Mouse (Mus musculus) kidney, adult 9 months (tissue): ENCODE results near the gene Atp10a.

ENCODE experiments used
- DNase-seq: peaks from one replicate; pipeline ENCODE4 v3.0.0; 2022

Atp10a gene

DNA sequence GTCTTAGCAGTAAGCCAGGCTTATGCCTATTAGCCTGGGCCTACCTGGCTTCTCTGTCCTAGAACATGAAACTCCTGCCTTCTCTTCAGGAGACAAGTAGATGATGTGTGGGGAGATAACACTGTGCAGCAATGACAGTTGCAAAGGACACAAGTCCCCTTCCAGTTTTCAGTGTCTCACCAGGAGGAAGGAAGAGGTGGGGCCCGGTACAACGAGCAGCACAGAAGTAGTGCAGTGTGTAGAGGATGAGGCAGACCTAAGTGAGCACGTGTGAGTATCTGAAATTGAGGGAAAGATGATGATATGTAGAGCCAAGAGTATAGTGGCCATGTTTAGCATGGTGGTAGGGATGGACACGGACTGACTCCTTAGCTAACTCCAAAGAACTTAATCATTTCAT is 86.0 kb downstream of the Atp10a start:
- DNase-seq: no peak

DNA sequence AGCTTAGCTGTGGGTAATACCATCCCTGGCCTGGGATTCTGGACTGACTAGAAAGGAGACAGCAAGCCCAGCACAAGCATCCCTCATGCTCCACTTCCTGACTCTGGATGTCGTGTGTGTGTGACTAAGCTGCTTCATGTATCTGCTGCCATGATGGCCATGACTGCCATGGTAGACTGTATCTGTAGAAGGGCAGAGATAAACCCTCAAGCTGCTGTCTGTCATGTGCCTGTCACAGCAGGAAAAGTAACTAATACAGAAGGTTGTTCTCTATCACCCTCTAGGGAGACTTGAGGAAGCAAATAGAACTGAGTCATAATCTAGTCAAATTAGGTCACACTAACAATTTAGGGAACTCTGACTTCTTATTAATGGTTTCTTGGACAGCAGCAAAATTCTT is 86.7 kb downstream of the Atp10a start:
- no peak for DNase-seq

DNA sequence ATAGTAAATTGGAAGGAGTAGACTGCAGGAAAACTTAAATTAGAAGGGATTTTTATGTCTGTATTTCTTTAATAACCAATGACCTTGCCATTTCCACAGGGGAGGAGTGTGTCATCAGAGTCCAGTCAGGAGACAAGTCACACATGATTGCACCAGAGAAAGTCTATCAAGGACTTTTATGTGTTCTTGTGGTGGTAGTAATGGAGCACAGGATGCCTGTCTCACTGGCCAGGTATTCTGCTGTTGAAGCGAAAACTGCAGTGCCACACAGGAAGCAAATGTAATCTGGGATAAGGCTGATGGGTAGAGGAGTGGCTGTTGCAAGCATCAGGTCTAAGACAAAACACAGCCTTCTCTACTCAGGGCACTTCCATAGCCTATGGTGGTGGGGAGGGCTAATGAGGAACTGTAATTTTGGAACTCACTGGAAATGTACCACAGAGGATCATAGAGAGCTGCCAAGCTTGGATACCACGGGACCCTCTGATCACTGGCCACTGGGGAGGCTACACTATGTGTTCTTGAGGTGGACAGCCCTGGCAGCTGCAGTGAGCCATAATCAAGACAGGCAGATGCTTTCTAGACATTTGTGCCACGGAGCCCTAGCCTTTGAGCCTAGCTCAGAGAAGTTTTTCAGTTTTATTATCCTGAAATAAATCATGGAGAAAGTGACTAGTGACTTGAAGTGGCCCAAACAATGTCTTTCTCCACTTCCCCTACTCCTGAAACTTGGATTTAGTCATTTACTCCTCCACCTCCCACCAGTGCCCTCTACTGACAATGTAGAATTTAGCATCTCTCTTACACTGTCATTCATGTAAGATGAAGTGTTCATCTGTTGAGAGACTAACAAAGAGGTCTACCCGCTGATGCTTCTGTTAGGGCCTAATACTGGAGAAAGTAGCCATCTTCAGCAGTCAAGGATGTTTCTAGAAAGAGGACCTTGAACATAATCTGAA is 87.7 kb downstream of the Atp10a start:
- peak; percentile 34 for DNase-seq

GRCm38 (mm10) chr7:58746817-58747216 is 90.9 kb downstream of the Atp10a start:
- DNase-seq: no peak

DNA sequence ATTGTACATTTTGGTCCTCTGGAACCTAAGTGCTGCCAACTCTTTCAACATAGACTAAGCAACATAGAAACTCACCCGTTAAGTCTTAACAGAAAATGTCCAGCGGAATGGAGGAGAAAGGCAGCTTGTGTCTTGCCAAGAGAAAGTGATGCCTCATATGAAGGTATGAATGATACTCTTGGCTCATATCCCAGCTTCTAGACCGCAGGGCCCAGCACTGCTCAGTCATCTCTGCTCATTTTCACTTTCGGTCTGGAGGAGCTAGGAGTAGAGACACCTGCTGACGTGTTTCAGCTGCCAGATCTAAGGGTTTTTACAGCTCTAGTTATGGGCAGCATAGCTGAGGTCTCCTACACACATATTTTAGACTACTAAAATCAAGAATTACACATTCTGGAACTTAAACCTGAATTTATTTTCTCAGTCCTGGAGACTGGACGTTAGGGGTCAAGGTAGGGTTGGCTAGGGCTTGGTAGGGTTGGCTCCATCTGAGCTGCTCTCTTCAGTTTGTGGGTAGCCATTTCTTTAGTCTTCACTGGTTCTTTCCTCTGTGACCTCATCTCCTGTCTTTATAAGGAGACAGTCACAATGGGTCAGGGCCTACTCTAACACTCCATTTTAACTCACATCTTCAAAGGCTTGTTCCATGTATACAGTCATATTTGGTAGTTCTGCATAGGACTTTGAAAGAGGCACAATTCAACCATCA is 94.1 kb downstream of the Atp10a start:
- DNase-seq: no peak

DNA sequence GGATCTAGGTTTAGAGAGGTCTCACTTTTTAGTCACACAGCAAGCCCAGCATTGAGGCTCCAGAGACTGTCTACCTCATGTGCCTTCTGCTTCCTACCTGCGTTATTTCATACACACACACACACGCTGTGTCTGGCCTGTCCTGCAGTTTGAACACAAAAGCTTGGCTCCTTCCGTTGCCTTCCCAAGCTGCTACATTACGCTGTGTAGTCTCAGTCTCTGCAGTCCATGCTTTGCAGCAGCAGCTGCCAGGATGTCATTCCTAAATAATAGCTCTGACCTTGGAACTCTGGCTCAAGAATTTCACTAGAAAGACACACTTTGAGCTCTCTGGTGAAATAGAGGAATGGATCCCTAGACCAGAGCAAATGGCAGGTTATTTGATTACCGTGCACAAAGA is 96.1 kb downstream of the Atp10a start:
- peak; percentile 15 for DNase-seq

DNA sequence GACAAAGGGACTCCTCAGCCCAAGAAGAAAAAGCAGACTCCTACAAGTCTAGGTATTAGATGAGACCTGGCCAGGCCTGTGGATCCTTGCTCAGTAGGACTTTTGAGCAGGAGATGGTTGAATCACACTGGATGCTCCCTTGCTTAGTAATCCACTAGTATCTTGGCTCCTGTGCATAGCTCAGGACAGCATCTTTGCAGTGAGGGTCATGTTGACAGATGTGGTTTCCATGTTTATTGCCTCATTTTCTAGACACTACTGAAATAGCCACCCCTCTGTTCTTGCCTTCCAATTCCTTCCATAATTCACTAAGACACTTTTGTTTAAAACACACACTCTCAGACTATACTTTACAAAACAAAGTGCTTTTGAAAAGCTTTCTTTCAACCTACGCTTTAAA is 98.1 kb downstream of the Atp10a start:
- no peak for DNase-seq

- peak; percentile 10 for DNase-seq
Measured at GRCm38 (mm10) chr7:58754536-58754935, 98.6 kb downstream of the Atp10a start.

DNA sequence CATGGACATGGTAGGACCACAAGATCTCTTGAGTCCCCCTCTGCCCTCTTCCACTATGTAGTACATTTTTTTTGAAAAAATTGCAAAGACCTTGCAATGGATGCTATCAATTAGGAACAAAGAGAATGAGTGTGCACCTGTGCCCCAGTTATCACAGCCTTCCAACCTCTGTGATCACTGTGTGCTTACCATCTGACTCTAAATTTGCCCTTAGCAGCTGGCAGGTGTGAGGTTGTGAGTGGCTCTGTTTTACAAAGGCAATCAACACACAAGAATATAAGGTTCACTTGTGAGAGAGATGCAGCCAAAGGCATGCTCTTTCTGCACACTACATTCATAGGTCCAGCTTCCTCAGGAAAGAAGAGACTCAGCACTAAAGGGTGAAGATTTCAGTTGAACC is 99.1 kb downstream of the Atp10a start:
- no peak for DNase-seq

- DNase-seq: no peak
Measured at GRCm38 (mm10) chr7:58755846-58756245, 99.9 kb downstream of the Atp10a start.

GRCm38 (mm10) chr7:58757331-58757730 is 101.4 kb downstream of the Atp10a start:
- no peak for DNase-seq

DNA sequence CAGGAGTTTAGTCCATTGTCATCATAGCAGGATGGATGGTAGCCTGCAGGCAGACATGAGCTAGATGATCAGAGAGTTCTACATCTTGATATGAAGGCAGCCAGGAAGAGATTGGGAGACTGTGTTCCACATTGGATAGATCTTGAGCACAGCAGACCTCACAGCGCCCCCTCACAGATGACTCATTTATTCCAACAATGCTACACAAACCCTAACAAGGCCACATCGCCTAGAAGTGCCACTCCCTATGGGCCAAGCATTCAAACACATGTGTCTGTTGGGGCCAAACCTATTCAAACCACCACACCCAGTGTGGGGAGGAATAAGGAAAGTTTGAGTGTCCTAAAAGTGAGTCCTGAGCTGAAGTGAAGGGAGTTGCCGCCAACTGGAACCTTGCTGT is 102.4 kb downstream of the Atp10a start:
- no peak for DNase-seq

DNA sequence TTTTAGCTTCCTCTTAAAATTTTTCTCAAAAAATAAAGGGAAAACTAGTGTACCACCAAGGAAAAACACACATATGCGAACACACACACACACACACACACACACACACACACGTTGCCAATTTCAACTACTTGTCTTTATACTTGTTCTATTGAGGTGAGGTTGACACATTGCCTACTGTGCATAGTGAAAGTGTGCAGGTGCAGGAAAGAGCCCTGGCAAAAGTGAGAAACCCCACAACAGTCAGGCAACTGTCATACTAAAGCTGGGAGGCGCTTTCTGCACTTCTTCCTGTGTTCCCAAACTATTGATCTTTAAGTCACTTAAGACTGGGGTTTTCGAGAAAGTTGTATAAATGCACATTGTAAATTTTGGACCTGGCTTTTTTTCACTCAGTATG is 103.3 kb downstream of the Atp10a start:
- DNase-seq: no peak

DNA sequence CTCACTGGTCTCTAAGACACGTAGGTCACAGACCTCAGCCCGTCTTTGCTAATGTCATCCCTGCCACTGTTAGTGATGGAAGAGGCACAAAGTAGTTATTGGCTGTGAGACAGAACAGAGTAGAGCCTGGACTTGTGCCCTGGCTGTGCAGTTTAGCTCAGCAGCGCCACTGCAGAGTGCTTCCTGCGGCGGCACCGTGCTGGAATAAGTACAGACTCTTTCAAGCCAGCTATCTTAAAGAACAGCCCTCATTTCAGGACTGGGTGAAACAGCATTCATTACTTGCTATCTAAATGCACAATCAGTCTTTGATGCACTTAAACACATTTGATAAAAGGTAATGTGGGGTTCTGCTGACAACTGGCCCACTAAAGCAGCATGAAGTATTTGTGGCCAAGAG is 111.3 kb downstream of the Atp10a start:
- no peak for DNase-seq

DNA sequence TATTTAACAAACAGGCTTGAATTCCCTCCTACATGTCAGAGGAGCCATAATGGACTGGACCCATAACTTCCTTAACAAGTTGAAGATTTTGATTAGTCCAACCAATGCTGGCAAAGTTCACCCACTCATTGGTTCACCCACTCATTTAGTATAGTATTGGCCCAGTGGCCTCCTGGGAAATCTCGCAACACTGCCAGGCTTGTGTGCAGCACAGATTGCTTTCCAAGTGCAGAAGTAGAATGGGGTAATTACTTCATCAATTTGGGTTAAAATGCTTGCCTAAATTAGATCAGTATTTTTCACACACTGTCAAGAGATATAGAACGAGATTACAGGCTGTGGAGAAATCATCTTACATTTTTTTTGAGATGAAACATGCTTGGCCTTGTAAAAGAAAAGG is 112.3 kb downstream of the Atp10a start:
- DNase-seq: no peak

- DNase-seq: peak; percentile 18
Measured at GRCm38 (mm10) chr7:58770254-58770653, 114.3 kb downstream of the Atp10a start.

DNA sequence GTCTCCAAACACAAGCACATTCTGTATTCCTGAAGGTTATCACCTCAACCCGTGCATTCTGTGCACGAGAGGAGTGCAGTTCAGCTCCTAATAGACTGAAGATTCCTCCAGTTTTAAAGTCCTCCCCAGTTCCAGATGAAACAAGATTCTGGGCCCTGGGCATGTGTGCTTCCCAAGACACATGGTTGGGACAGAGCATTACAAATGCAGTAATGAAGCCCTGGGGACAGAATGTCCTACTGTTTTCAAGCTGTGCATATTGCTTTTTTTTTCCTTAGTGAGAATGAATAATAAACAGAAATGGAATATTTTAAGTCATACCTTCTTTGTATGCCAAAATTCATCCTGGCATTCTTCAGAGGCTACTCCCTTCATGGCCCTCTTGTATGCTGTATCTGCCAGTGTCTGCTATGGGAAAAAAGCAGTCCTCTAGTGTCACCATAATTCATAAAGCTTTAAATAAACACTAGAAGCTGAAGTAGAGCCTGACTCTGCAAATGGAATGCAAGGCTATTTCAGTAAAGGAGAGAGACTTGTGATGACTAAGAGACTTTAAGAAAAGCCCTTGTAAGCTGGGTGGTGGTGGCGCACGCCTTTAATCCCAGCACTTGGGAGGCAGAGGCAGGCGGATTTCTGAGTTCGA is 116.2 kb downstream of the Atp10a start:
- DNase-seq: no peak

- no peak for DNase-seq
Measured at GRCm38 (mm10) chr7:58779146-58779545, 123.2 kb downstream of the Atp10a start.

DNA sequence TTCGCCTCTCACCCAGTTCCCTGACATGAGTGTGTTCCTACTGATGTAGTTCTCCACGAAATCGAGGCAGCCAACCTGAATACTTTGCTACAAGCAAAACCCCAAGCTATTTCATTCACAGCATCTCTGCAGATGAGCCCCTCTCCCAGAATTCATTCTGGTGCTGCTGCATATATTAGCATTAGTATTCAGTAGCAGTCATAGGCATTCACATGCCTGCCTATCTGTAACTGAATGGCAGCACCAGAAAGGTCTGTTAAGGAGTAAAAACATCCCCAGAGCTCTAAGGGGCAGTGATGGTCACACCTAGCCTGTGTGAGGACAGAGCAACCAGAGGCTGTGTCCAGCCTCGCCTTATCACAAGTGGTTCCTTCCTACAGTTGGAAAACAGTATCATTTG is 131.0 kb downstream of the Atp10a start:
- no peak for DNase-seq

- DNase-seq: no peak
Measured at GRCm38 (mm10) chr7:58787585-58787984, 131.6 kb downstream of the Atp10a start.

DNA sequence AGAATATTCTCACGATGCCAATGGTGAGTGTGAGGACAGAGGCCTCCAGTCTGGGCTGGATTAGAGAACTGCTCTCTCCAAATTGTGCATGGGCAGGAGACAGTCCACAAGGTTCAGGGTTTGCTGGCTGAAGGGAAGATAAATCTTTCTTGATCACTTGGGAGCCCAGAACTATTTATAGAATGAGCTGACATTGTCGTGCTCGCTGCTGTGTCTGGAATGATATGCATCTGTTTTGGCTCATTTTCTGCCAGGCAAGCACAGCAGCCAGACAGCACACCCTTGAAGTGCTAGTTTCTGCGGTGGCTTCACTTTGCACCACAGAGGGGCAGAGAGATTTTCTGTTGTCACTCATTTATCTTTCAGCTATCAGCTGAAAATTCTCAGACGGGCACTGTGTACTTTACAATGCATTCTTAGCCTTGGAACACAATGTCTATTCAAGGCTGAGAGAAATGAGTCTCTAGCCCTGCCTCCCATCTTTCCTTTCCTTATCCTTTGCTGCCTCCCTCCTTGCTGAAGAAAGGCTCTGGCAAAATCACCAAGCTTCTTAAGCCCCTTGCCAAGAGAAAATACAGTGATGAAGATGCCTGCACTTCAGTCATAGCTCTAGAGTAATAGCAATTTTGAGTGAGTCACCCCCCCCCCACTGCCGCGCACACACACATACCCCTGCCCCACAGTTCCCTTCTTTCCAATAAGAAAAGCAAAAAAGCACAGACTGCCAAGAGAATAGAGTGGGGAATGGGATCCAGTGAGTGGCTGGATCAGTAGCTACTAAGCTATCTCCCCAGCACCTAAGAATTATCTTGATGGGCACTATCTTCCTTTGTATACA is 132.7 kb downstream of the Atp10a start:
- DNase-seq: no peak

DNA sequence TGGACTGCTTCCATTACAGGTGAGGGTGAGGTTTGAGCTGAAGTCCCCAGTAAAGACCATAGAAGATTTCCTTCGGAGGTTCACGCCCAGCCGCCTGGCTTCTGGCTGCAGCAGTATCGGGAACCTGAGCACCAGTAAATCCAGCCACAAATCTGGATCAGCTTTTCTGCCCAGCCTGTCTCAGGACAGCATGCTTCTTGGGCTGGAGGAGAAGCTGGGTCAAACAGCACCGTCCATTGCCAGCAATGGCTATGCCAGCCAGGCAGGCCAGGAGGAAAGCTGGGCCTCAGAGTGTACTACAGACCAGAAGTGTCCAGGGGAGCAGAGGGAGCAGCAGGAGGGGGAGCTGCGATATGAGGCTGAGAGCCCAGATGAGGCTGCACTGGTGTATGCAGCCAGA is 141.3 kb downstream of the Atp10a start:
- no peak for DNase-seq

DNA sequence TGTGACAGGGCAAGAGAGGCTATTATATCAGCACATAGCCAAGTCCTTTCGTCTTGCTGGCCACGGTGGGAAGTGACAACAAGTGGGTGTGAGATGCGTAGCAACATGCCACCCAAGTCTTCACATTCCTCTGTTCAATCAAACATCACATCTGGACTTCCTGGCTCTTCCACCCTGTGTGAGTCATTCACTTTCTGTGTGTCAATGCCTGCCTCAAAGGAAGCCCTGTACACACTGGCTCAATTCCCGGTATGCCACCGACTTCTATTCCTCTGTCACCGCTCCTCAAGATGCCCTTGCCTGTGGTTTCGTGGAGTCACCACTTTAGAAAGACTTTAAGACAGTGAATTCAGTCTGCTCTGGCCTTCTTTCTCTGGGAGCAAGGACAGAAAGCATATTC is 144.9 kb downstream of the Atp10a start:
- no peak for DNase-seq
